Mouse (Mus musculus) kidney, embryonic 15.5 days (tissue): Measurements from ENCODE around the gene Slit3. TPM values are rescaled to one million over a fixed set of nuclear protein-coding genes. Genes with fewer than 3 reads are reported as not detected.

ENCODE experiments used
- ATAC-seq: fragments of 200-750 bp; cut with Nextera tagmentation; replicated peaks from 2 replicates; pipeline ENCODE4 v1.8.0; 2017; ENCODE audit warnings: moderate TSS enrichment; ENCODE audit not compliant: low FRiP score
- H3K27ac ChIP-seq: fragments of 300-500 bp; sonication (generic); 2 replicates; pipeline ENCODE4 v1.5.1; 2015; ENCODE audit warnings: mild to moderate bottlenecking, inconsistent platforms
- H3K27me3 ChIP-seq: fragments of 300-500 bp; sonication (generic); 2 replicates; pipeline ENCODE4 v1.6.1; 2015; ENCODE audit warnings: inconsistent platforms
- H3K36me3 ChIP-seq: fragments of 300-500 bp; sonication (generic); 2 replicates; pipeline ENCODE4 v1.6.1; 2015; ENCODE audit warnings: inconsistent platforms
- H3K4me1 ChIP-seq: fragments of 300-500 bp; sonication (generic); 2 replicates; pipeline ENCODE4 v1.6.1; 2015; ENCODE audit warnings: inconsistent platforms
- H3K4me2 ChIP-seq: fragments of 300-500 bp; sonication (generic); 2 replicates; pipeline ENCODE4 v1.6.1; 2015; ENCODE audit warnings: moderate library complexity, mild to moderate bottlenecking, inconsistent platforms
- H3K4me3 ChIP-seq: fragments of 300-500 bp; sonication (generic); replicated peaks from 2 replicates; pipeline ENCODE4 v1.5.1; 2015; ENCODE audit warnings: mild to moderate bottlenecking, inconsistent platforms
- H3K9ac ChIP-seq: fragments of 300-500 bp; sonication (generic); 2 replicates; pipeline ENCODE4 v1.6.1; 2015; ENCODE audit warnings: mild to moderate bottlenecking, inconsistent platforms
- H3K9me3 ChIP-seq: fragments of 300-500 bp; sonication (generic); replicated peaks from 2 replicates; pipeline ENCODE4 v1.6.1; 2016; ENCODE audit warnings: inconsistent platforms
- WGBS: fragments of 180-500 bp; shearing (Covaris S2); methylation state at CpG from one replicate; pipeline ENCODE4 v1.1.7; 2015; ENCODE audit warnings: mixed read lengths; 5-methylcytosine and 5-hydroxymethylcytosine counted together
- polyA plus RNA-seq: library from polyadenylated mRNA; unstranded; fragments of >200 nt; fragmentation: Nextera tagmentation; extraction: Ambion mirVana; gene quantifications from 2 replicates; pipeline ENCODE4 v1.2.1, GENCODE M21; 2015

Slit3 gene
- polyA plus RNA-seq, 1 experiment from 2014 or later, result 14.9 TPM

GRCm38 (mm10) chr11:35370705-35371104 is 249.7 kb downstream of the Slit3 start:
- Histone ChIP-seq H3K9me3 (no peaks in the 10 kb centered on the region; the same call in 1 of the 2 replicates), H3K4me1 (peaks cover 12% of the 10 kb centered on the region; the same call in 1 of the 2 replicates), H3K4me3 (no peak overlapping the region), H3K9ac (no peak overlapping the region), H3K36me3 (no peaks in the 10 kb centered on the region), H3K27ac (no peak overlapping the region), H3K27me3 (0 out of 2 replicates have a peak, but pooled peaks cover 2% of the 10 kb centered on the region), H3K4me2 (no peak overlapping the region)
- WGBS, result 23% methylated on average over 5 of the region's 5 CpGs
- ATAC-seq, result no peak

GRCm38 (mm10) chr11:35372410-35372809 is 251.4 kb downstream of the Slit3 start:
- WGBS, result 91% methylated on average over 3 of the region's 3 CpGs
- ATAC-seq, result no peak
- H3K4me2 ChIP-seq, result no peak overlapping the region
- no peak overlapping the region for H3K9ac ChIP-seq
- H3K27ac ChIP-seq, result no peak overlapping the region
- H3K9me3 ChIP-seq, result no peaks in the 10 kb centered on the region; the same call in 1 of the 2 replicates
- H3K4me1 ChIP-seq, result peaks cover 12% of the 10 kb centered on the region; the same call in 1 of the 2 replicates
- H3K27me3 ChIP-seq, result 0 out of 2 replicates have a peak, but pooled peaks cover 2% of the 10 kb centered on the region
- no peaks in the 10 kb centered on the region for H3K36me3 ChIP-seq
- H3K4me3 ChIP-seq, result no peak overlapping the region

- Histone ChIP-seq H3K36me3 (no peaks in the 10 kb centered on the region), H3K4me3 (no peak overlapping the region), H3K4me2 (no peak overlapping the region), H3K9ac (no peak overlapping the region), H3K4me1 (peaks cover 10% of the 10 kb centered on the region; the same call in 1 of the 2 replicates), H3K27ac (no peak overlapping the region), H3K9me3 (no peaks in the 10 kb centered on the region; the same call in 1 of the 2 replicates), H3K27me3 (no peaks in the 10 kb centered on the region)
- WGBS, result 58% methylated on average over 4 of the region's 4 CpGs
- no peak for ATAC-seq
Measured at GRCm38 (mm10) chr11:35375072-35375471, 254.0 kb downstream of the Slit3 start.

- no peak overlapping the region for H3K4me3 ChIP-seq
- no peak overlapping the region for H3K9ac ChIP-seq
- no peak overlapping the region for H3K27ac ChIP-seq
- H3K4me1 ChIP-seq, result 0 out of 2 replicates have a peak, but pooled peaks cover under 1% of the 10 kb centered on the region
- H3K4me2 ChIP-seq, result no peak overlapping the region
- ATAC-seq, result no peak
- H3K9me3 ChIP-seq, result no peaks in the 10 kb centered on the region
- 81% methylated on average over 7 of the region's 7 CpGs for WGBS
- no peaks in the 10 kb centered on the region for H3K36me3 ChIP-seq
- H3K27me3 ChIP-seq, result no peaks in the 10 kb centered on the region
Measured at GRCm38 (mm10) chr11:35378802-35379201, 257.8 kb downstream of the Slit3 start.

- no peak overlapping the region for H3K27ac ChIP-seq
- no peak overlapping the region for H3K9ac ChIP-seq
- peaks cover 6% of the 10 kb centered on the region; the same call in 1 of the 2 replicates for H3K4me1 ChIP-seq
- no peaks in the 10 kb centered on the region for H3K9me3 ChIP-seq
- 82% methylated on average over 7 of the region's 7 CpGs for WGBS
- no peaks in the 10 kb centered on the region for H3K27me3 ChIP-seq
- no peak for ATAC-seq
- no peaks in the 10 kb centered on the region for H3K36me3 ChIP-seq
- H3K4me2 ChIP-seq, result no peak overlapping the region
- H3K4me3 ChIP-seq, result no peak overlapping the region
Measured at GRCm38 (mm10) chr11:35379407-35379806, 258.4 kb downstream of the Slit3 start.

- H3K36me3 ChIP-seq, result no peaks in the 10 kb centered on the region
- no peak overlapping the region for H3K4me2 ChIP-seq
- no peak overlapping the region for H3K27ac ChIP-seq
- WGBS, result 75% methylated on average over 1 of the region's 1 CpGs
- H3K9me3 ChIP-seq, result no peaks in the 10 kb centered on the region
- H3K9ac ChIP-seq, result no peak overlapping the region
- no peak for ATAC-seq
- peaks cover 18% of the 10 kb centered on the region for H3K4me1 ChIP-seq
- H3K4me3 ChIP-seq, result no peak overlapping the region
- no peaks in the 10 kb centered on the region for H3K27me3 ChIP-seq
Measured at GRCm38 (mm10) chr11:35380766-35381165, 259.7 kb downstream of the Slit3 start.

GRCm38 (mm10) chr11:35385444-35385843 is 264.4 kb downstream of the Slit3 start:
- H3K9me3 ChIP-seq, result no peaks in the 10 kb centered on the region
- peaks cover 3% of the 10 kb centered on the region; the same call in 1 of the 2 replicates for H3K27me3 ChIP-seq
- 17% methylated on average over 3 of the region's 3 CpGs for WGBS
- no peak overlapping the region for H3K4me3 ChIP-seq
- H3K9ac ChIP-seq, result no peak overlapping the region
- H3K4me1 ChIP-seq, result peaks cover 40% of the 10 kb centered on the region
- no peak overlapping the region for H3K4me2 ChIP-seq
- ATAC-seq, result peak; percentile 26; the same call in 1 of the 2 replicates
- no peaks in the 10 kb centered on the region for H3K36me3 ChIP-seq
- H3K27ac ChIP-seq, result no peak overlapping the region

- H3K36me3 ChIP-seq, result no peaks in the 10 kb centered on the region
- peaks cover 40% of the 10 kb centered on the region for H3K4me1 ChIP-seq
- no peak overlapping the region for H3K9ac ChIP-seq
- H3K9me3 ChIP-seq, result no peaks in the 10 kb centered on the region
- peaks cover 3% of the 10 kb centered on the region; the same call in 1 of the 2 replicates for H3K27me3 ChIP-seq
- 34% methylated on average over 10 of the region's 10 CpGs for WGBS
- H3K4me2 ChIP-seq, result peak overlapping the region; percentile 30
- no peak for ATAC-seq
- H3K27ac ChIP-seq, result no peak overlapping the region
- H3K4me3 ChIP-seq, result no peak overlapping the region
Measured at GRCm38 (mm10) chr11:35387826-35388225, 266.8 kb downstream of the Slit3 start.

- Histone ChIP-seq H3K36me3 (no peaks in the 10 kb centered on the region), H3K27ac (no peak overlapping the region), H3K9ac (no peak overlapping the region), H3K4me2 (no peak overlapping the region), H3K9me3 (no peaks in the 10 kb centered on the region), H3K4me1 (peaks cover 44% of the 10 kb centered on the region), H3K27me3 (peaks cover 3% of the 10 kb centered on the region; the same call in 1 of the 2 replicates), H3K4me3 (no peak overlapping the region)
- 31% methylated on average over 12 of the region's 12 CpGs for WGBS
- 0 out of 2 replicates have a peak, but pooled peaks have one; percentile 18 for ATAC-seq
Measured at GRCm38 (mm10) chr11:35388471-35388870, 267.4 kb downstream of the Slit3 start.

GRCm38 (mm10) chr11:35389341-35389740 is 268.3 kb downstream of the Slit3 start:
- peaks cover 3% of the 10 kb centered on the region; the same call in 1 of the 2 replicates for H3K27me3 ChIP-seq
- H3K27ac ChIP-seq, result no peak overlapping the region
- 73% methylated on average over 7 of the region's 7 CpGs for WGBS
- H3K9me3 ChIP-seq, result no peaks in the 10 kb centered on the region
- H3K4me2 ChIP-seq, result no peak overlapping the region
- no peak overlapping the region for H3K4me3 ChIP-seq
- H3K36me3 ChIP-seq, result no peaks in the 10 kb centered on the region
- no peak overlapping the region for H3K9ac ChIP-seq
- peaks cover 47% of the 10 kb centered on the region for H3K4me1 ChIP-seq
- no peak for ATAC-seq

- WGBS, result 61% methylated on average over 9 of the region's 9 CpGs
- peaks cover 3% of the 10 kb centered on the region; the same call in 1 of the 2 replicates for H3K27me3 ChIP-seq
- no peak overlapping the region for H3K4me2 ChIP-seq
- H3K4me1 ChIP-seq, result peaks cover 44% of the 10 kb centered on the region
- H3K9ac ChIP-seq, result no peak overlapping the region
- no peaks in the 10 kb centered on the region for H3K36me3 ChIP-seq
- no peak overlapping the region for H3K4me3 ChIP-seq
- no peaks in the 10 kb centered on the region for H3K9me3 ChIP-seq
- H3K27ac ChIP-seq, result no peak overlapping the region
- ATAC-seq, result no peak
Measured at GRCm38 (mm10) chr11:35389780-35390435, 268.9 kb downstream of the Slit3 start.

- Histone ChIP-seq H3K27me3 (no peaks in the 10 kb centered on the region), H3K4me2 (no peak overlapping the region), H3K27ac (no peak overlapping the region), H3K9ac (no peak overlapping the region), H3K36me3 (no peaks in the 10 kb centered on the region), H3K4me3 (no peak overlapping the region), H3K9me3 (no peaks in the 10 kb centered on the region), H3K4me1 (peaks cover 24% of the 10 kb centered on the region)
- 25% methylated on average over 5 of the region's 5 CpGs for WGBS
- 0 out of 2 replicates have a peak, but pooled peaks have one; percentile 2 for ATAC-seq
Measured at GRCm38 (mm10) chr11:35393815-35394214, 272.8 kb downstream of the Slit3 start.
